Mouse (Mus musculus) telencephalon, adult 2 months (tissue): Measurements from ENCODE around the gene Serinc5.
"Not testable (repeated sequence)": the region's sequence is repeated elsewhere in the genome, so short reads cannot be mapped to it uniquely, and the experiment has no call there.

Experiments used
- DNase-seq: peaks from one replicate; pipeline ENCODE4 v3.0.0-alpha.2; 2011; ENCODE audit warnings: low read depth, low spot score

Serinc5 gene

GRCm38 (mm10) chr13:92662555-92663286 lies 51.8 kb downstream of the Serinc5 start:
- DNase-seq, result no peak

- DNase-seq, result no peak
Observed at GRCm38 (mm10) chr13:92665008-92665407, 54.1 kb downstream of the Serinc5 start.

- peak; percentile 77 for DNase-seq
Observed at GRCm38 (mm10) chr13:92668214-92668985, 57.5 kb downstream of the Serinc5 start.

GRCm38 (mm10) chr13:92671727-92672126 lies 60.8 kb downstream of the Serinc5 start:
- DNase-seq, result no peak

- DNase-seq, result no peak
Observed at GRCm38 (mm10) chr13:92674676-92675075, 63.8 kb downstream of the Serinc5 start.

GRCm38 (mm10) chr13:92675308-92675707 lies 64.4 kb downstream of the Serinc5 start:
- no peak for DNase-seq

- no peak for DNase-seq
Observed at GRCm38 (mm10) chr13:92675897-92676584, 65.2 kb downstream of the Serinc5 start.

- DNase-seq, result no peak
Observed at GRCm38 (mm10) chr13:92677656-92678055, 66.8 kb downstream of the Serinc5 start.

- DNase-seq, result no peak
Observed at GRCm38 (mm10) chr13:92679661-92680060, 68.8 kb downstream of the Serinc5 start.

- DNase-seq, result no peak
Observed at GRCm38 (mm10) chr13:92681541-92681940, 70.7 kb downstream of the Serinc5 start.

GRCm38 (mm10) chr13:92682833-92683232 lies 71.9 kb downstream of the Serinc5 start:
- DNase-seq, result no peak

GRCm38 (mm10) chr13:92683464-92683863 lies 72.6 kb downstream of the Serinc5 start:
- DNase-seq, result no peak

- no peak for DNase-seq
Observed at GRCm38 (mm10) chr13:92684310-92684709, 73.4 kb downstream of the Serinc5 start.

GRCm38 (mm10) chr13:92685273-92685672 lies 74.4 kb downstream of the Serinc5 start:
- DNase-seq, result no peak

GRCm38 (mm10) chr13:92687151-92687550 lies 76.3 kb downstream of the Serinc5 start:
- DNase-seq, result not testable (repeated sequence)

GRCm38 (mm10) chr13:92689061-92689460 lies 78.2 kb downstream of the Serinc5 start:
- no peak for DNase-seq

GRCm38 (mm10) chr13:92693866-92694550 lies 83.1 kb downstream of the Serinc5 start:
- no peak for DNase-seq

- DNase-seq, result no peak
Observed at GRCm38 (mm10) chr13:92696491-92696939, 85.6 kb downstream of the Serinc5 start.

GRCm38 (mm10) chr13:92697141-92697540 lies 86.2 kb downstream of the Serinc5 start:
- no peak for DNase-seq

GRCm38 (mm10) chr13:92698781-92699180 lies 87.9 kb downstream of the Serinc5 start:
- no peak for DNase-seq

GRCm38 (mm10) chr13:92699395-92699794 lies 88.5 kb downstream of the Serinc5 start:
- DNase-seq, result no peak

GRCm38 (mm10) chr13:92702035-92702434 lies 91.1 kb downstream of the Serinc5 start:
- DNase-seq, result no peak
